Mouse (Mus musculus): ENCODE results near the gene Ttyh2. TPM values are rescaled to one million over a fixed set of nuclear protein-coding genes. Genes with fewer than 3 reads are reported as not detected.

Ttyh2 gene
- polyA plus RNA-seq (2015; fragmentation: Nextera tagmentation; extraction: Ambion mirVana) = 15.6 and 17.3 TPM in 2 replicates

DNA sequence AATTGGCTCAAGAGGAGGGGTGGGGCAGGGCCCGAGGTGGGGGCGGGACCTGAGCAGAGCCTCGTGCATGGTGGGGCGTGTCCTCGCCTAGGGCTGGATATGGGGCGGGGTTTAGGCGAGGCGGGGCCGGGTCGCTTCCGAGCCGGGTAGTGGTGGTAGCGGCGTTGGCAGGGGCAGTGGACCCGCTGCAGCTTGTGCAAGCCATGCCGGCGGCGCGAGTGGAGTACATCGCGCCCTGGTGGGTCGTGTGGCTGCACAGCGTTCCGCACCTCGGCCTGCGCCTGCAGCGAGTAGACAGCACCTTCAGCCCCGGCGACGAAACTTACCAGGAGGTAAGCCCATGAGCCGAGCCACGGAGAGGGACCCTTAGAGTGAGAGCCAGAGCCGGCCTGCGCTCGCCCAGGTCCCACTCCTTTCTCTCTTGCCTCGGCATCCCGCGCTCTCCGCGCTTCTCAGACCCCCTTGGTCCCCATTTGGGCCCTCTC lies at the start of gene Ttyh2:
Gene Ttyh2 (plus strand): TSS at position 91 of the 485 bp plus-strand sequence.
- peak; percentile 91 for ATAC-seq (ENCODE audit: insufficient read depth, low FRiP score)
- peak within 1 kb of the TSS; percentile 95 for H3K4me2 ChIP-seq (ENCODE audit: low read depth, low read length)
- peaks cover 24% of the 10 kb centered on the region for H3K4me1 ChIP-seq (ENCODE audit: control insufficient read depth, insufficient read depth, low read length)
- WGBS = under 1% methylated on average over 40 of the region's 40 CpGs
- H3K27ac ChIP-seq (ENCODE audit: low read length) = peak within 1 kb of the TSS; percentile 15
- H3K9ac ChIP-seq (ENCODE audit: low read length) = peak within 1 kb of the TSS; percentile 76
- no peaks in the 10 kb centered on the region for H3K27me3 ChIP-seq (ENCODE audit: control insufficient read depth, insufficient read depth, low read length)
- no peaks in the 10 kb centered on the region for H3K9me3 ChIP-seq (replicated peaks; ENCODE audit: control insufficient read depth, low read length)
- peak within 1 kb of the TSS; percentile 65 for H3K4me3 ChIP-seq (replicated peaks; ENCODE audit: low read length)
- 0 out of 2 replicates have a peak, but pooled peaks cover 4% of the 10 kb centered on the region for H3K36me3 ChIP-seq (ENCODE audit: control insufficient read depth, insufficient read depth, low read length)

DNA sequence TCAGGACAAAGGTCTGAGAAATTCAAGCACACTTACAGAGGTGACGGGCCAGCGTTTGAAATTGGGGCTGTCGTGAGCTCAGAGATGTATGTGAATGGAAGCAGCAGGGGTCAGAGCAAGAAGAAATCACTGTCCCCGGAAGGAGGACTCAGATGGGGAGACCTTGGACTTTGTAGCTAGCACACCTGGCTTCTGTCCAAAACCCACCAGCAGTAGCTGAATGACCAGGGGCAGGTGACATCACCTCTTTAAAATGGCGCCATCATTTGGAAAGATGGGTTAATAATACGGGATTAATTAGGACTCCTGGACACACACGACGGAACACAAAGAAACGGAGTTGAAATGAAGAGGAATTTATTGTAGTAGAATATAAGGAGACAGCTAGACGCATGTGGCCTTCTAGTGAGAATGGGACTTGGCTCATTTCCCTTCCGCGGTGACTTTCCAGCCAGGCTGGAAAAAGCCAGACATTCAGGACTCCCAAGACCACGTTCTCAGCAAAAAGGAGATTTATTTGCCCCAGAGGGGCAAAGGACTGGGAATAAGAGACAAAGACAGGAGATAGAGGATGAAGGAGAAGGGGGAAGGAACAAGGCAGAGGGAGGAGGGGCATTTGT lies 49.0 kb upstream of the Ttyh2 start:
- no peaks in the 10 kb centered on the region; the same call in 1 of the 2 replicates for H3K9me3 ChIP-seq (replicated peaks; ENCODE audit: control insufficient read depth, low read length)
- H3K4me3 ChIP-seq (replicated peaks; ENCODE audit: low read length) = no peak overlapping the region
- no peak for ATAC-seq (ENCODE audit: insufficient read depth, low FRiP score)
- no peak overlapping the region for H3K9ac ChIP-seq (ENCODE audit: low read length)
- H3K36me3 ChIP-seq (ENCODE audit: control insufficient read depth, insufficient read depth, low read length) = no peaks in the 10 kb centered on the region
- 76% methylated on average over 13 of the region's 13 CpGs for WGBS
- no peak overlapping the region for H3K4me2 ChIP-seq (ENCODE audit: low read depth, low read length)
- H3K27me3 ChIP-seq (ENCODE audit: control insufficient read depth, insufficient read depth, low read length) = no peaks in the 10 kb centered on the region
- no peak overlapping the region for H3K27ac ChIP-seq (ENCODE audit: low read length)
- no peaks in the 10 kb centered on the region for H3K4me1 ChIP-seq (ENCODE audit: control insufficient read depth, insufficient read depth, low read length)

DNA sequence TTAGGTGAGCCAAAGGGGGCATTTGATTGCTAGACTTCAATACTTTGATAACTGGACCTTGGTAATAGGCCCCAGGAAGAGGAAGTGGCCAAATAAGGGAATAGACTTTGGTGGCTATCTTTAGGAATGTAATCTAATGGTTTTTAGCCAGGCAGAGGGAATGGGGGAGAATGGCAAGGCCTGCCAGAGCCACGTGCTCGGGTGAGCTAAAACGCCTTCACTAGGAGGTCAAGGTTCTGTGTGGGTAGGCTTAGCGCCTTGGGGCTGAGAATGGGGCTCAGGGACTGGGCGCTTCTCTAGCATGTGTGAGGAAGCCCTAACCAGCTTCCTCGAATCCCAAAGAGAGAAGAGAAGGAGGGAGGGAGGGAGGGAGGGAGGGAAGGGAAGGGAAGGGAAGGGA lies 48.2 kb upstream of the Ttyh2 start:
- Histone ChIP-seq H3K9me3 (replicated peaks; ENCODE audit: control insufficient read depth, low read length) (no peaks in the 10 kb centered on the region; the same call in 1 of the 2 replicates), H3K9ac (ENCODE audit: low read length) (no peak overlapping the region), H3K4me3 (replicated peaks; ENCODE audit: low read length) (no peak overlapping the region), H3K4me1 (ENCODE audit: control insufficient read depth, insufficient read depth, low read length) (no peaks in the 10 kb centered on the region), H3K36me3 (ENCODE audit: control insufficient read depth, insufficient read depth, low read length) (no peaks in the 10 kb centered on the region), H3K4me2 (ENCODE audit: low read depth, low read length) (no peak overlapping the region), H3K27ac (ENCODE audit: low read length) (no peak overlapping the region), H3K27me3 (ENCODE audit: control insufficient read depth, insufficient read depth, low read length) (no peaks in the 10 kb centered on the region)
- WGBS = 70% methylated on average over 6 of the region's 6 CpGs
- no peak for ATAC-seq (ENCODE audit: insufficient read depth, low FRiP score)

DNA sequence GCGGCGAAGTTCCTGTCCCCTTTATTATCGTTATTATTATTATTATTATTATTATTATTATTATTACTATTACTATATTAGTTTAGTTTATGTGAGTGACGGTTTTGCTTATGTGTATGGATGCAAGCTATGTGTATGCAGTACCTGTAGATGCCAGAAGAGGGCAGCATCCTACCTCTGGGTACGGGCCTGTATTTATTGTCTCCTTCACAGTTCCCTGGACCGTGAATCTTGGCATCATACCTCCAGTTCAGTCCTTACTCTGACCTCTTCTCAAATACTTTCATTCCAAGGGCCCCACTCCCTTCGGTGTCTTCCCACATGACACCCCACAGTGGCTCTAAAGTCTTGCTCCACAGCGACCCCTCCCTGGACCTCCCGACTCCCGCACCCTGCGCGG lies 47.2 kb upstream of the Ttyh2 start:
- ATAC-seq (ENCODE audit: insufficient read depth, low FRiP score) = no peak

DNA sequence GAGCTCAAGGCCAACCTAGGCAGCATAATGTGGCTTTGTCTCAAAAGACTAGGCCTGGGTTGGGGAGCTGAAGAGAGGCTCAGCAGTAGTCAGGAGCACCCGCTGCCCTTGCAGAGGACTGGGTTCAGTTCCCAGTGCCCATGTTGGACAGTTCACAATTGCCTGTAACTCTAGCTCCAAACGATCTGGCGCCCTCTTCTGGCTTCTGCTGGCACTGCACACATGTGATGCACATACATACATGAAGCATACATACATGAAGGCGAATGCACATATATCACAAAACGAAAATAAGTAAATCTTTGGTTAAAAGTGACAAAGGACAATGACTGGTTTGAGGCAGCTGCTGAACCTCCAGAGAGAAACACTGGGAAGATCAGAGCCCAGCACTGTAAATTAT lies 45.2 kb upstream of the Ttyh2 start:
- ATAC-seq (ENCODE audit: insufficient read depth, low FRiP score) = no peak
- Histone ChIP-seq H3K36me3 (ENCODE audit: control insufficient read depth, insufficient read depth, low read length) (no peaks in the 10 kb centered on the region), H3K27me3 (ENCODE audit: control insufficient read depth, insufficient read depth, low read length) (no peaks in the 10 kb centered on the region), H3K4me2 (ENCODE audit: low read depth, low read length) (no peak overlapping the region), H3K4me1 (ENCODE audit: control insufficient read depth, insufficient read depth, low read length) (no peaks in the 10 kb centered on the region), H3K27ac (ENCODE audit: low read length) (no peak overlapping the region), H3K9ac (ENCODE audit: low read length) (no peak overlapping the region), H3K9me3 (replicated peaks; ENCODE audit: control insufficient read depth, low read length) (no peaks in the 10 kb centered on the region; the same call in 1 of the 2 replicates), H3K4me3 (replicated peaks; ENCODE audit: low read length) (no peak overlapping the region)
- WGBS = 83% methylated on average over 5 of the region's 5 CpGs

More for the DNA sequence above, 47.2 kb upstream of the Ttyh2 start:
- Histone ChIP-seq H3K4me3 (replicated peaks; ENCODE audit: low read length) (no peak overlapping the region), H3K4me2 (ENCODE audit: low read depth, low read length) (no peak overlapping the region), H3K9me3 (replicated peaks; ENCODE audit: control insufficient read depth, low read length) (no peaks in the 10 kb centered on the region; the same call in 1 of the 2 replicates), H3K36me3 (ENCODE audit: control insufficient read depth, insufficient read depth, low read length) (no peaks in the 10 kb centered on the region), H3K4me1 (ENCODE audit: control insufficient read depth, insufficient read depth, low read length) (no peaks in the 10 kb centered on the region), H3K27me3 (ENCODE audit: control insufficient read depth, insufficient read depth, low read length) (no peaks in the 10 kb centered on the region), H3K27ac (ENCODE audit: low read length) (no peak overlapping the region), H3K9ac (ENCODE audit: low read length) (no peak overlapping the region)
- 79% methylated on average over 12 of the region's 12 CpGs for WGBS

DNA sequence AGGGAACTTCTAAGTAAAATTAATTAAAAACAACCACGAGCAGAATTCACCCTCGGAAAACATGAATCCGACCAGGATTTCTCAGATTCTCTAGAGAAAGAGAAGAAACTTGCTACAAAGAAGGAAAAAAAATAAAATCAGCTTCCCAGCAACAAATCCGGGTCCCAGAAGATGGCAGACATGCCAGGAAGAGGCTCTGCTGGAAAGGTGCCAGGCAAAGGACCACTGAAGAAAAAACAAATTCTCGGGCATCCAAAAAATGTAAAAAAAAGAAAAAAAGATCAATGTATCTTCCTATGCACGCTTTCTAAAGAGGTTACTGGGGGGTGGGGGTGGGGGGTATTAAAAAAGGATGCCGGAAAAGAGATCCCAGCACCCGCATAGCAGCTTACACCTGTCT lies 43.0 kb upstream of the Ttyh2 start:
- H3K9me3 ChIP-seq (replicated peaks; ENCODE audit: control insufficient read depth, low read length) = no peaks in the 10 kb centered on the region; the same call in 1 of the 2 replicates
- H3K4me2 ChIP-seq (ENCODE audit: low read depth, low read length) = no peak overlapping the region
- no peak for ATAC-seq (ENCODE audit: insufficient read depth, low FRiP score)
- no peak overlapping the region for H3K4me3 ChIP-seq (replicated peaks; ENCODE audit: low read length)
- H3K9ac ChIP-seq (ENCODE audit: low read length) = no peak overlapping the region
- no peaks in the 10 kb centered on the region for H3K36me3 ChIP-seq (ENCODE audit: control insufficient read depth, insufficient read depth, low read length)
- WGBS = 62% methylated on average over 8 of the region's 8 CpGs
- H3K27ac ChIP-seq (ENCODE audit: low read length) = no peak overlapping the region
- no peaks in the 10 kb centered on the region for H3K27me3 ChIP-seq (ENCODE audit: control insufficient read depth, insufficient read depth, low read length)
- peaks cover 4% of the 10 kb centered on the region; the same call in 1 of the 2 replicates for H3K4me1 ChIP-seq (ENCODE audit: control insufficient read depth, insufficient read depth, low read length)

DNA sequence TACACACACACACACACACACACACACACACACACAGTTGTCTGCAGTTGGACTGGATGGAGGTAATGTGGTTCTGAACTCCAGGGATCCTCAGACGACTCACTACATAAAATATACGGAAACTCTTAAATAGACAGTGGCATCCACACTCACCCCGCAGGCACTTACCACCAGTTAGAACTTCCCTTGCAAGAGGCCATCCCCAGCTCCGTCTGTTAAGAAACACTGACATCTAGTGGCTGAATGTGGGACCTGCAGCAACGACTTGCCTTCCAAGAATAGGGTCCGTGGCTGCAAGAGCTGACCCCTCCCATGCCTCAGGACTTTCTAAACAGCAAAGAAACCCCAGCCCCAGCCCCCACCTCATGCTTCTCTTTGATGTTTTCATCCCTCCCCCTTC lies 38.9 kb upstream of the Ttyh2 start:
- H3K4me2 ChIP-seq (ENCODE audit: low read depth, low read length) = 0 out of 2 replicates have a peak overlapping the region, but pooled peaks have one; percentile 27

DNA sequence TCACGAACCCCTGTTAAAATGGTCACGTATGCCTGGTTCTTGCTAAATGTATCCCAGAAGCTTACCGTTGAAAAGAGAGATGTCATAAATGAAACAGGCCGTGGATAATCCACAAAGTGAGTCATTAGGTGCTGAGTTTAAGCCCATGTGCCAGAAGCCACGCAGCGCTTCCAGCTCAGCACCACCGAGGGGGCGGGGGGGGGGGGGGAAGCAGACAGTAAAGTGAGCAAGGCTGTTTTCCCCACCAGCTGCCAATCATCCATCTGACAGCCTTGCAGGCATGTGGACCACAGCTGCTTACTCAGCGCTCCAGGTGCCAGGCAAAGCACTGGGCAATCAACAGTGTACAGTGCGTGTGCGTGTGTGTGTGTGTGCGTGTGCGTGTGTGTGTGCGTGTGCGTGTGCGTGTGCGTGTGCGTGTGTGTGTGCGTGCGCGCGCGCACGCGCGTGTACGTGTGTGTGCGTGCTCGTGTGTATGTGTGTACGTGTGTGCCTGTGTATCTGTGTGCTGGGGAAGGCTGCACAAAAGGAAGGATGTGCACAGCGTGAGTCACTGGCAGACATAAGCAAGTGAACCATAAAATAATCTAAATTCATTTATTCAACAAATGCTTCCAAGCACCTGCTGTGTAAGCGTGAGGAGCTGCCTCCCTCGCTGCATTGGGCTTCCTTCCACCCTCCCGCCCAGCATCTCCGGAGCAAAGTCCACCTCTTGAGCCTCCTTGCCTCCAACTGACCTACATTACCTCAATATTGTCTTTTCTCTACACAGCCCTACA lies 38.3 kb upstream of the Ttyh2 start:
- peaks cover 10% of the 10 kb centered on the region; the same call in 1 of the 2 replicates for H3K27me3 ChIP-seq (ENCODE audit: control insufficient read depth, insufficient read depth, low read length)
- H3K36me3 ChIP-seq (ENCODE audit: control insufficient read depth, insufficient read depth, low read length) = no peaks in the 10 kb centered on the region
- H3K27ac ChIP-seq (ENCODE audit: low read length) = no peak overlapping the region
- H3K4me1 ChIP-seq (ENCODE audit: control insufficient read depth, insufficient read depth, low read length) = peaks cover 14% of the 10 kb centered on the region
- no peaks in the 10 kb centered on the region for H3K9me3 ChIP-seq (replicated peaks; ENCODE audit: control insufficient read depth, low read length)
- no peak overlapping the region for H3K9ac ChIP-seq (ENCODE audit: low read length)
- WGBS = 53% methylated on average over 35 of the region's 35 CpGs
- no peak overlapping the region for H3K4me3 ChIP-seq (replicated peaks; ENCODE audit: low read length)
- ATAC-seq (ENCODE audit: insufficient read depth, low FRiP score) = no peak
- H3K4me2 ChIP-seq (ENCODE audit: low read depth, low read length) = 0 out of 2 replicates have a peak overlapping the region, but pooled peaks have one; percentile 27

More for the DNA sequence above, 38.9 kb upstream of the Ttyh2 start:
- no peak; the same call in 1 of the 2 replicates for ATAC-seq (ENCODE audit: insufficient read depth, low FRiP score)
- H3K27ac ChIP-seq (ENCODE audit: low read length) = no peak overlapping the region
- no peaks in the 10 kb centered on the region for H3K9me3 ChIP-seq (replicated peaks; ENCODE audit: control insufficient read depth, low read length)
- peaks cover 11% of the 10 kb centered on the region for H3K4me1 ChIP-seq (ENCODE audit: control insufficient read depth, insufficient read depth, low read length)
- WGBS = under 1% methylated on average over 6 of the region's 6 CpGs
- no peaks in the 10 kb centered on the region for H3K36me3 ChIP-seq (ENCODE audit: control insufficient read depth, insufficient read depth, low read length)
- H3K9ac ChIP-seq (ENCODE audit: low read length) = no peak overlapping the region
- H3K4me3 ChIP-seq (replicated peaks; ENCODE audit: low read length) = no peak overlapping the region
- peaks cover 10% of the 10 kb centered on the region; the same call in 1 of the 2 replicates for H3K27me3 ChIP-seq (ENCODE audit: control insufficient read depth, insufficient read depth, low read length)
